Mouse (Mus musculus): ENCODE results near the gene Acp5. TPM values are rescaled to one million over a fixed set of nuclear protein-coding genes. Genes with fewer than 3 reads are reported as not detected.

Acp5 gene
- 1.4 and 1.6 TPM in 2 replicates for polyA plus RNA-seq (2015; fragmentation: Nextera tagmentation; extraction: Ambion mirVana)

- H3K36me3 ChIP-seq: no peaks in the 10 kb centered on the region
- ATAC-seq (ENCODE audit: low read depth): no peak
- H3K4me3 ChIP-seq: no peak within 1 kb of the TSS
- H3K27ac ChIP-seq (replicated peaks): no peak within 1 kb of the TSS
- H3K9ac ChIP-seq: no peak within 1 kb of the TSS
- H3K4me1 ChIP-seq (replicated peaks): peaks cover 18% of the 10 kb centered on the region; the same call in 1 of the 2 replicates
- H3K9me3 ChIP-seq: no peaks in the 10 kb centered on the region
- H3K4me2 ChIP-seq: no peak within 1 kb of the TSS
- H3K27me3 ChIP-seq: peaks cover 24% of the 10 kb centered on the region
- 71% methylated on average over 7 of the region's 7 CpGs for WGBS
These were observed at the start of gene Acp5 for GRCm38 (mm10) chr9:22135644-22136390. Acp5 (minus strand) TSS chr9:22135711.

GRCm38 (mm10) chr9:22172318-22172717 lies 36.8 kb upstream of the Acp5 start:
- H3K36me3 ChIP-seq: no peaks in the 10 kb centered on the region
- H3K27ac ChIP-seq (replicated peaks): no peak overlapping the region
- no peak overlapping the region for H3K4me3 ChIP-seq
- no peak overlapping the region for H3K9ac ChIP-seq
- no peaks in the 10 kb centered on the region for H3K4me1 ChIP-seq (replicated peaks)
- H3K9me3 ChIP-seq: peaks cover 3% of the 10 kb centered on the region
- no peaks in the 10 kb centered on the region for H3K27me3 ChIP-seq
- 86% methylated on average over 4 of the region's 4 CpGs for WGBS
- H3K4me2 ChIP-seq: no peak overlapping the region
- no peak for ATAC-seq (ENCODE audit: low read depth)

- WGBS: 95% methylated on average over 11 of the region's 11 CpGs
- Histone ChIP-seq H3K9ac (no peak overlapping the region), H3K27ac (replicated peaks) (no peak overlapping the region), H3K27me3 (no peaks in the 10 kb centered on the region), H3K36me3 (no peaks in the 10 kb centered on the region), H3K4me2 (no peak overlapping the region), H3K4me1 (replicated peaks) (peaks cover 5% of the 10 kb centered on the region), H3K4me3 (no peak overlapping the region), H3K9me3 (no peaks in the 10 kb centered on the region)
- ATAC-seq (ENCODE audit: low read depth): no peak
These were observed 33.8 kb upstream of the Acp5 start for GRCm38 (mm10) chr9:22169327-22169726.

- peaks cover 5% of the 10 kb centered on the region for H3K4me1 ChIP-seq (replicated peaks)
- H3K9me3 ChIP-seq: no peaks in the 10 kb centered on the region
- no peak overlapping the region for H3K4me3 ChIP-seq
- H3K9ac ChIP-seq: no peak overlapping the region
- H3K27ac ChIP-seq (replicated peaks): no peak overlapping the region
- no peaks in the 10 kb centered on the region for H3K27me3 ChIP-seq
- 94% methylated on average over 4 of the region's 4 CpGs for WGBS
- no peak for ATAC-seq (ENCODE audit: low read depth)
- no peaks in the 10 kb centered on the region for H3K36me3 ChIP-seq
- H3K4me2 ChIP-seq: no peak overlapping the region
These were observed 32.2 kb upstream of the Acp5 start for GRCm38 (mm10) chr9:22167751-22168150.

GRCm38 (mm10) chr9:22166686-22167085 lies 31.2 kb upstream of the Acp5 start:
- no peaks in the 10 kb centered on the region for H3K27me3 ChIP-seq
- H3K4me1 ChIP-seq (replicated peaks): peaks cover 5% of the 10 kb centered on the region
- no peak for ATAC-seq (ENCODE audit: low read depth)
- H3K4me2 ChIP-seq: no peak overlapping the region
- H3K4me3 ChIP-seq: no peak overlapping the region
- WGBS: 88% methylated on average over 10 of the region's 10 CpGs
- no peaks in the 10 kb centered on the region for H3K9me3 ChIP-seq
- no peaks in the 10 kb centered on the region for H3K36me3 ChIP-seq
- H3K27ac ChIP-seq (replicated peaks): no peak overlapping the region
- no peak overlapping the region for H3K9ac ChIP-seq

GRCm38 (mm10) chr9:22165964-22166363 lies 30.5 kb upstream of the Acp5 start:
- Histone ChIP-seq H3K9ac (no peak overlapping the region), H3K4me1 (replicated peaks) (peaks cover 5% of the 10 kb centered on the region), H3K27me3 (no peaks in the 10 kb centered on the region), H3K36me3 (no peaks in the 10 kb centered on the region), H3K4me2 (no peak overlapping the region), H3K4me3 (no peak overlapping the region), H3K27ac (replicated peaks) (no peak overlapping the region), H3K9me3 (no peaks in the 10 kb centered on the region)
- 59% methylated on average over 6 of the region's 6 CpGs for WGBS
- ATAC-seq (ENCODE audit: low read depth): no peak

- ATAC-seq (ENCODE audit: low read depth): peak; percentile 86
- H3K9ac ChIP-seq: peak overlapping the region; percentile 83
- peak overlapping the region; percentile 86 for H3K4me2 ChIP-seq
- no peaks in the 10 kb centered on the region for H3K27me3 ChIP-seq
- peak overlapping the region; percentile 60 for H3K4me3 ChIP-seq
- peaks cover 5% of the 10 kb centered on the region for H3K4me1 ChIP-seq (replicated peaks)
- no peaks in the 10 kb centered on the region for H3K36me3 ChIP-seq
- H3K27ac ChIP-seq (replicated peaks): peak overlapping the region; percentile 82
- H3K9me3 ChIP-seq: no peaks in the 10 kb centered on the region
- WGBS: 3% methylated on average over 54 of the region's 54 CpGs
These were observed 29.5 kb upstream of the Acp5 start for GRCm38 (mm10) chr9:22164711-22165668.

GRCm38 (mm10) chr9:22162912-22163311 lies 27.4 kb upstream of the Acp5 start:
- WGBS: 87% methylated on average over 7 of the region's 7 CpGs
- ATAC-seq (ENCODE audit: low read depth): no peak
- Histone ChIP-seq H3K4me3 (no peak overlapping the region), H3K4me1 (replicated peaks) (peaks cover 13% of the 10 kb centered on the region), H3K36me3 (no peaks in the 10 kb centered on the region), H3K9ac (no peak overlapping the region), H3K4me2 (no peak overlapping the region), H3K27ac (replicated peaks) (no peak overlapping the region), H3K27me3 (no peaks in the 10 kb centered on the region), H3K9me3 (no peaks in the 10 kb centered on the region)

GRCm38 (mm10) chr9:22162305-22162704 lies 26.8 kb upstream of the Acp5 start:
- Histone ChIP-seq H3K9me3 (no peaks in the 10 kb centered on the region), H3K9ac (no peak overlapping the region), H3K4me1 (replicated peaks) (peaks cover 20% of the 10 kb centered on the region), H3K27me3 (no peaks in the 10 kb centered on the region), H3K27ac (replicated peaks) (no peak overlapping the region), H3K4me2 (no peak overlapping the region), H3K36me3 (no peaks in the 10 kb centered on the region), H3K4me3 (no peak overlapping the region)
- WGBS: 84% methylated on average over 9 of the region's 9 CpGs
- no peak for ATAC-seq (ENCODE audit: low read depth)

- no peak overlapping the region for H3K4me2 ChIP-seq
- H3K9ac ChIP-seq: no peak overlapping the region
- no peak overlapping the region for H3K4me3 ChIP-seq
- H3K27ac ChIP-seq (replicated peaks): no peak overlapping the region
- WGBS: 41% methylated on average over 6 of the region's 6 CpGs
- peaks cover 23% of the 10 kb centered on the region for H3K4me1 ChIP-seq (replicated peaks)
- H3K36me3 ChIP-seq: no peaks in the 10 kb centered on the region
- no peaks in the 10 kb centered on the region for H3K9me3 ChIP-seq
- no peak for ATAC-seq (ENCODE audit: low read depth)
- H3K27me3 ChIP-seq: no peaks in the 10 kb centered on the region
These were observed 25.8 kb upstream of the Acp5 start for GRCm38 (mm10) chr9:22161299-22161698.

GRCm38 (mm10) chr9:22157516-22158265 lies 22.2 kb upstream of the Acp5 start:
- 67% methylated on average over 34 of the region's 34 CpGs for WGBS

More at GRCm38 (mm10) chr9:22157516-22158265, 22.2 kb upstream of the Acp5 start:
- Histone ChIP-seq H3K4me3 (peak overlapping the region; percentile 61), H3K4me1 (replicated peaks) (peaks cover 25% of the 10 kb centered on the region), H3K4me2 (peak overlapping the region; percentile 61), H3K9me3 (no peaks in the 10 kb centered on the region), H3K9ac (peak overlapping the region; percentile 89), H3K27ac (replicated peaks) (peak overlapping the region; percentile 88; the same call in 1 of the 2 replicates), H3K36me3 (no peaks in the 10 kb centered on the region), H3K27me3 (no peaks in the 10 kb centered on the region)
- ATAC-seq (ENCODE audit: low read depth): no peak

Measured in neural tube, embryonic 13.5 days (tissue).